Mouse (Mus musculus) bone marrow, adult 2 months (tissue): ENCODE data around the gene Ksr2.

ENCODE experiments used
- CTCF ChIP-seq: fragments of 200-500 bp; IDR thresholded peaks from 2 replicates; pipeline ENCODE4 v1.5.1; 2011; ENCODE audit warnings: low read length, control low read depth; ENCODE audit not compliant: control insufficient read depth, insufficient read depth
- POLR2A ChIP-seq: fragments of 200-500 bp; IDR thresholded peaks from 2 replicates; pipeline ENCODE4 v1.6.1; 2011; ENCODE audit warnings: low read depth, mild to moderate bottlenecking, control low read depth, low read length, borderline replicate concordance; ENCODE audit not compliant: control insufficient read depth

DNA sequence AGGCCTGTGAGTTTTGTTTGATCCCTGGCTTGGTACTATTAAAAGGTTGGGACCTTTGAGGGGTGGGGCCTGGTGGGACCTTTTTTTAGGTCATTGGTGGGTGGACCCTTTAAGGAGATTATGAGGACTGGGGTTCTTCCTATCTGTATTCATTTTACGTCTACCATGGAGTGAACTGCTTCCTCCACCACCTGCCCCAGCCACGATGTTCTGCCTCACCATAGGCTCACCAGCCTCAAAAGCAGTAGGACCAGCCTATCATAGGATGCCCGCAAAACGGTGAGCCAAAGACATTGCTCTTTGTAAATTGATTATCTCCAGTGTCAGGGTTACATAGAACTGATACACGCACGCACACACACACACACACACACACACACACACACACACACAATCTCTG is 16.4 kb upstream of the Ksr2 start:
- TF ChIP-seq CTCF, result no peak
- no peak for TF ChIP-seq POLR2A
